Mouse (Mus musculus) testis, adult 2 months (tissue): ENCODE results near the gene Kank2. TPM values are rescaled to one million over a fixed set of nuclear protein-coding genes. Genes with fewer than 3 reads are reported as not detected.

Source experiments
- H3K27ac ChIP-seq: fragments of 200-500 bp; 2 replicates; pipeline ENCODE4 v1.5.1; 2012; ENCODE audit warnings: low read depth, low read length; ENCODE audit not compliant: control insufficient read depth, insufficient read depth
- H3K27me3 ChIP-seq: fragments of 200-500 bp; 2 replicates; pipeline ENCODE4 v1.6.1; 2012; ENCODE audit warnings: mild to moderate bottlenecking, low read length, moderate library complexity; ENCODE audit not compliant: control insufficient read depth, insufficient read depth
- H3K36me3 ChIP-seq: fragments of 200-500 bp; 2 replicates; pipeline ENCODE4 v1.6.1; 2012; ENCODE audit warnings: mild to moderate bottlenecking, low read length; ENCODE audit not compliant: control insufficient read depth, insufficient read depth
- H3K4me1 ChIP-seq: fragments of 200-500 bp; 2 replicates; pipeline ENCODE4 v1.6.1; 2012; ENCODE audit warnings: low read length; ENCODE audit not compliant: control insufficient read depth, insufficient read depth
- H3K4me3 ChIP-seq: fragments of 200-500 bp; 2 replicates; pipeline ENCODE4 v1.5.1; 2012; ENCODE audit warnings: low read depth, mild to moderate bottlenecking, low read length, moderate library complexity, mixed read lengths; ENCODE audit not compliant: control insufficient read depth
- CTCF ChIP-seq: fragments of 200-500 bp; IDR thresholded peaks from 2 replicates; pipeline ENCODE4 v1.5.1; 2012; ENCODE audit warnings: low read depth, mild to moderate bottlenecking, inconsistent platforms, low read length, moderate library complexity; ENCODE audit not compliant: control insufficient read depth, insufficient read depth, insufficient replicate concordance
- POLR2A ChIP-seq: fragments of 200-500 bp; IDR thresholded peaks from 2 replicates; pipeline ENCODE4 v1.6.1; 2012; ENCODE audit warnings: low read depth, mild to moderate bottlenecking, inconsistent platforms, low read length, moderate library complexity; ENCODE audit not compliant: control insufficient read depth
- polyA plus RNA-seq: library from polyadenylated mRNA; depleted of rRNA; stranded (reverse); fragments of >200 nt; gene quantifications from 2 replicates; pipeline ENCODE4 v1.2.3, GENCODE M21; 2012; rRNA removed

The Kank2 gene
- polyA plus RNA-seq: 6.7 and 6.9 TPM in 2 replicates

GRCm38 (mm10) chr9:21798345-21799009, at the start of gene Kank2:
Gene Kank2, minus strand, starts transcription at chr9:21798744.
- Histone ChIP-seq H3K27me3 (no peaks in the 10 kb centered on the region), H3K4me1 (peaks cover 6% of the 10 kb centered on the region), H3K27ac (peak within 1 kb of the TSS; percentile 54), H3K4me3 (peak within 1 kb of the TSS; percentile 74), H3K36me3 (no peaks in the 10 kb centered on the region)
- TF ChIP-seq POLR2A (peak; percentile 72), CTCF (no peak)

GRCm38 (mm10) chr9:21847926-21848325, 49.4 kb upstream of the Kank2 start:
- Histone ChIP-seq H3K27ac (no peak overlapping the region; the same call in 1 of the 2 replicates), H3K4me3 (no peak overlapping the region), H3K36me3 (no peaks in the 10 kb centered on the region; the same call in 1 of the 2 replicates), H3K4me1 (peaks cover 15% of the 10 kb centered on the region), H3K27me3 (no peaks in the 10 kb centered on the region)
- no peak for TF ChIP-seq POLR2A
- TF ChIP-seq CTCF: no peak

DNA sequence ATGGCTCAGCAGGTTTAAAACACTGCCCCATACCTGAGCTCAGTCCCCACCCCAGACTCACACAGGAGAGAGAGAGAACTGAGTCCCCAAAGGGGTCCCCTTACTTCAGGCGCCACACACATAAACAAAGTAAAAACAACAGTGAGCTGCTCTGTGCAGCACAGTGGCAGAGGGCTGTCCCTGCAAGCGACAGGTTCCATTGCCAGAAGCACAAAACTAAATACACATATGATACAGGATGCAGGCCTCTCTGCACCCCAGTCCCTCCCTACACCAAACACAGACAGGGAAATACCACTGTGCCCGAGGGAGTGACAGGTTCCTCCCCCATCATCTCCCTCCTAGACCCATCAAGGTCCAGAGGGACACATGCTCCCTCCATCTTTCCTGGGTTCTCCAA, 48.9 kb upstream of the Kank2 start:
- H3K36me3 ChIP-seq: no peaks in the 10 kb centered on the region; the same call in 1 of the 2 replicates
- H3K27ac ChIP-seq: no peak overlapping the region; the same call in 1 of the 2 replicates
- H3K27me3 ChIP-seq: no peaks in the 10 kb centered on the region
- H3K4me1 ChIP-seq: peaks cover 11% of the 10 kb centered on the region
- no peak for TF ChIP-seq CTCF
- no peak for TF ChIP-seq POLR2A
- H3K4me3 ChIP-seq: no peak overlapping the region

DNA sequence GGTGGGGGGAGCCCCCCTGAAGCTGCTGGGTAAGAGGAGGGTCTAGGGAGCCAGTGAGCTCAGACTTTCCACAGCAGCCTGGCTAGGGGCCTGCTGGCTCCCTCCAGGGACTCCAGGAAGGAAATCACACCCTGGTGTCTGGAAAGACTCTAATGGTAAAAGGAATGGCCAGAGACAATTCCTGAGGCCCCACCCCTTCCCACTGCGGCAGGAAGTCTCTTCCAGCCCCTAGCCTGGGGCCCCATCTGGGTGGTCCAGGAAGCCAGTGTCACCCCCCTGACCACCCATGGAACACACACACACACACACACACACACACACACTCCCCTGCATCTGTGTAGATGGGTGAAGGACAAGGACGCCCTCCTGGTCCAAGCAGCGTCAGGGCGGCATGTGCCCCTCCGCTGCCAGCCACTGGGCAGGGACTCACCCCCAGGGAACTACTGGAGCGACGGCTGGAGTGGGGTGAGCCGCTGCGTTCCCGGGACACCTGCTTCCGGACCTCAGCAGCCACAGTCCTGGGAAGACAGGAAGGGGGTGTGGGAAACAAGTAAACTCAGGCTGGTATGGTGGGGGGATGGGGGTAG, 48.3 kb upstream of the Kank2 start:
- TF ChIP-seq CTCF (no peak), POLR2A (no peak)
- Histone ChIP-seq H3K36me3 (no peaks in the 10 kb centered on the region; the same call in 1 of the 2 replicates), H3K27me3 (no peaks in the 10 kb centered on the region), H3K27ac (peak overlapping the region; percentile 52), H3K4me3 (no peak overlapping the region), H3K4me1 (peaks cover 8% of the 10 kb centered on the region)

DNA sequence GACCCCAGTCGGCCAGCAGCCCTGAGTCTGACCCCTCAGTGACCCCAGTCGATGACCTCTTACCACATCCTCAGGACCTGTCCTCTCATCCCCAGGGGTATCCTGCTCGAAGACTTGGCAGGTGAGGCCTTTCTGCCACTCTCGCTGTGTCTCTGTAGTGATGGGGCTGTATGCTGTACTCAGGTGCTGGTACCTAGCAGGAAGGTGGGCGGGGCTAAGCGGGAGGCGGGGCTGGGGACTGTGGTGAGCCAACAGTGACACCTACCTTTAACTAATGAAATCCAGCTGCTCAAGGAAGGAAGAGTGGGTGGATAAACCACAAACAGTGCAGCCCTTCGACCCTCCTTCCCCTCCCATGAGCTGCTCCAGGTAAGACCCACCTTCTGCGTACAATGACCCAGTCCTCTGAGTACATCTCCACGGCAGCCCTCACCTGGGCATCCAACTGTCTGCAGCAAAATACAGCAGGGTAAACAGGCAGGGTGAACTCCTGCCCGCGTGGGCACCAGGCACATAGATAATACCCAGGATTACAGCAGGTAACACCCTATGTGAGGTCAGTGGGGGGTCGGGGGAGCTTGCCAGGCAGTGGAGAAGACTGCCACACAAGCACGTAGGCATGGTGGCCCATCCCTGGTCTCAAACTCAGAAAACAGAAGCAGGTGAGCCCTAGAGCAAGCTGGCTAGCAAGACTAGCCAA, 47.0 kb upstream of the Kank2 start:
- Histone ChIP-seq H3K4me3 (no peak overlapping the region), H3K27me3 (no peaks in the 10 kb centered on the region), H3K27ac (no peak overlapping the region), H3K4me1 (peaks cover 6% of the 10 kb centered on the region; the same call in 1 of the 2 replicates), H3K36me3 (no peaks in the 10 kb centered on the region; the same call in none of the 2 replicates)
- TF ChIP-seq CTCF: no peak
- no peak for TF ChIP-seq POLR2A

DNA sequence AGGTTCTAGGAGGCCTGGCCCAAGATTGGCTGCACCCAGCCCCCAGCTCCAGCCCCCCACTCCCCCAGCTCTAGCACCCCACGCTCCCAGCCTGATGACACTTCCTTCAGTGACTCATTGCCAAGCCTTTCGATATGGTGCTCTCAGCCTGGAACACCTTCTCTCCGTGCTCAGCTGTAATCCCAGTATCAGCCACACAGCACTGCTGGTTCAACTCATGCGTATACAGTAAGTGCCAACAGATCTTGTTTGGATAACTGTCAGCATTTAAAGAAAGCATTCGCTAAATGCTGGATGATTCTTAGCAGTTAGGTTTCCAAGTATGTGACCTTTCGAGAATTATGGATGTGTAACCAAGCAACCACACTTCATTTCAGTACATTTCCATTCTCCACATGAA, 44.5 kb upstream of the Kank2 start:
- peaks cover 2% of the 10 kb centered on the region; the same call in 1 of the 2 replicates for H3K4me1 ChIP-seq

DNA sequence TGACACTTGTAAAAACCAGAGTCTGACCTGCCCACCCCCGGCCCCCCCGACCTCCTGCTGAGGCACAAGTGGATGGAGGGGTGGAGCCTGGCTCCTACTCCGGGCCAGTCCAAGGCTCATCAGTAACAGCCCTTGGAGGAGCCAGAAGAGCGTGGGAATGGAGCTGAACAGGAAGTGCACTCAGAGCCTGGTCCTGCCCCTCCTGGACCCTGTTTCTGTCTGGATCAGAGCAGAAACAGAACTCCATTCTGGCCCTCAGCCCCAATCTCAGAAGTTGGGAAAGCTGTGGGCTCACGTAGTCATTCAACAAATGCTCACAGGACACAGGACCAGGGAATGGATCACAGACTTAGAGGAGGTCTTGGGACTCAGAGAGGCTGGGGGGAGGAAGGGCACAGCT, 43.8 kb upstream of the Kank2 start:
- H3K27ac ChIP-seq: no peak overlapping the region
- H3K4me3 ChIP-seq: no peak overlapping the region
- peaks cover 2% of the 10 kb centered on the region; the same call in 1 of the 2 replicates for H3K4me1 ChIP-seq
- no peaks in the 10 kb centered on the region for H3K27me3 ChIP-seq
- no peak for TF ChIP-seq POLR2A
- no peak for TF ChIP-seq CTCF
- H3K36me3 ChIP-seq: peaks cover 2% of the 10 kb centered on the region

More for the DNA sequence above, 44.5 kb upstream of the Kank2 start:
- Histone ChIP-seq H3K27ac (no peak overlapping the region), H3K4me3 (no peak overlapping the region), H3K36me3 (peaks cover 2% of the 10 kb centered on the region), H3K27me3 (no peaks in the 10 kb centered on the region)
- TF ChIP-seq CTCF (no peak), POLR2A (no peak)

DNA sequence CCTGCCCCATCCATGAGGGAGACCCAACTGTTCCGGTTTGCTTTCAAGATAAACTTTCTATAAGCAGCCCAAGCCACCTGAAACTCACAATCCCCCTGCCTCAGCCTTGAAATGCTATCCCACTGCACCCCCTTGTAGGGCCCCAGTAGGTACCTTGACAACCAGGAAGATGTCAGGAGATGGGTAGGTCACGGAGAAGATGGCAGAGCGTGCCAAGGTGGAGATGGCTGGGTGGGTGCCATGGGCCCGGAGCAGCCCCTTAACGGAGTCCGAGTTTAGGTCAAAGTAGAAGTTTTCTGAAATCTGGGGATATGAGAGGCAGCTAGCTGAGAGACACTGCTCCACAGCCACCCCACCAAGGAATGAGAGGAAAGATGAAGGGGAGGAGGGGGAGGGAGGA, 42.8 kb upstream of the Kank2 start:
- H3K4me3 ChIP-seq: no peak overlapping the region
- H3K27ac ChIP-seq: no peak overlapping the region
- no peaks in the 10 kb centered on the region for H3K27me3 ChIP-seq
- TF ChIP-seq CTCF (no peak), POLR2A (no peak)
- no peaks in the 10 kb centered on the region for H3K4me1 ChIP-seq
- peaks cover 2% of the 10 kb centered on the region for H3K36me3 ChIP-seq
